Mouse (Mus musculus) liver, embryonic 14.5 days (tissue): ENCODE measurements around the gene Rmnd5b. TPM values are rescaled to one million over a fixed set of nuclear protein-coding genes. Genes with fewer than 3 reads are reported as not detected.
"Not testable (repeated sequence)": the region's sequence is repeated elsewhere in the genome, so short reads cannot be mapped to it uniquely, and the experiment has no call there.

Experiments used
- ATAC-seq: fragments of 200-750 bp; cut with Nextera tagmentation; 2 replicates; pipeline ENCODE4 v1.8.0; 2017; ENCODE audit warnings: moderate number of reproducible peaks, mild to moderate bottlenecking, moderate library complexity; ENCODE audit not compliant: insufficient read depth
- DNase-seq, 3 experiments: peaks; one replicate each; pipeline ENCODE4 v3.0.0-alpha.2; 2012 to 2013; ENCODE audit warnings: low read depth in 3 of 3, low spot score in 3 of 3
- H3K27ac ChIP-seq: fragments of 300-500 bp; sonication (generic); 2 replicates; pipeline ENCODE4 v1.5.1; 2014; ENCODE audit warnings: moderate library complexity, mild to moderate bottlenecking, control low read depth, inconsistent platforms
- H3K27me3 ChIP-seq: fragments of 300-500 bp; sonication (generic); 2 replicates; pipeline ENCODE4 v1.6.1; 2014; ENCODE audit warnings: mild to moderate bottlenecking, low read length, moderate library complexity; ENCODE audit not compliant: control insufficient read depth, insufficient read depth
- H3K36me3 ChIP-seq: fragments of 300-500 bp; sonication (generic); replicated peaks from 2 replicates; pipeline ENCODE4 v1.6.1; 2014; ENCODE audit warnings: low read depth; ENCODE audit not compliant: control insufficient read depth, insufficient read depth
- H3K4me1 ChIP-seq, 2 experiments: fragments of 200-500 bp in 1 of 2; fragments of 300-500 bp in 1 of 2; sonication (generic) in 1 of 2; replicated peaks; 2 replicates each; pipeline ENCODE4 v1.6.1; 2012 to 2014; ENCODE audit warnings: antibody characterized with exemption in 1 of 2, inconsistent platforms in 1 of 2, low read length in 1 of 2; ENCODE audit not compliant: control insufficient read depth in 2 of 2, insufficient read depth in 2 of 2
- H3K4me2 ChIP-seq: fragments of 300-500 bp; sonication (generic); 2 replicates; pipeline ENCODE4 v1.6.1; 2014; ENCODE audit warnings: low read depth, mild to moderate bottlenecking, control low read depth, moderate library complexity
- H3K4me3 ChIP-seq, 2 experiments: fragments of 200-500 bp in 1 of 2; fragments of 300-500 bp in 1 of 2; sonication (generic) in 1 of 2; 2 replicates each; pipeline ENCODE4 v1.5.1; 2012 to 2014; ENCODE audit warnings: low read depth in 2 of 2, low read length in 2 of 2, mild to moderate bottlenecking in 2 of 2, control low read depth in 1 of 2, inconsistent platforms in 1 of 2, moderate library complexity in 1 of 2; ENCODE audit not compliant: insufficient read depth in 1 of 2
- H3K9ac ChIP-seq: fragments of 300-500 bp; sonication (generic); replicated peaks from 2 replicates; pipeline ENCODE4 v1.6.1; 2014; ENCODE audit warnings: mild to moderate bottlenecking, control low read depth, moderate library complexity
- H3K9me3 ChIP-seq: fragments of 300-500 bp; sonication (generic); 2 replicates; pipeline ENCODE4 v1.6.1; 2016; ENCODE audit warnings: low read length, mixed read lengths; ENCODE audit not compliant: control insufficient read depth
- CTCF ChIP-seq: IDR thresholded peaks from 2 replicates; pipeline ENCODE4 v1.5.1; 2016; ENCODE audit warnings: antibody characterized with exemption, low read depth, control low read depth
- EP300 ChIP-seq: IDR thresholded peaks from 2 replicates; pipeline ENCODE4 v1.6.1; 2016; ENCODE audit warnings: antibody characterized with exemption, low read depth
- WGBS: fragments of 180-500 bp; shearing (Covaris S2); extraction: QIAGEN DNeasy Blood & Tissue Kit; methylation state at CpG from one replicate; pipeline ENCODE4 v1.1.7; 2014; ENCODE audit not compliant: insufficient replicate concordance; 5-methylcytosine and 5-hydroxymethylcytosine counted together
- polyA plus RNA-seq, 2 experiments: library from polyadenylated mRNA; depleted of rRNA in 1 of 2; stranded (reverse) in 1 of 2; unstranded in 1 of 2; fragments of >200 nt; fragmentation: Nextera tagmentation in 1 of 2; extraction: Ambion mirVana in 1 of 2; gene quantifications; 2 replicates each; pipeline versions ENCODE4 v1.2.1 to v1.2.3; 2012 to 2014

Gene Rmnd5b
- polyA plus RNA-seq, 2 experiments: 15.2 to 19.0 TPM

GRCm38 (mm10) chr11:51617693-51618092 is 18.0 kb downstream of the Rmnd5b start:
- peaks cover 6 to 25% of the 10 kb centered on the region in 2 experiments for H3K4me1 ChIP-seq
- 3% methylated on average over 4 of the region's 4 CpGs for WGBS
- no peak overlapping the region for H3K27ac ChIP-seq
- ATAC-seq (no peak), DNase-seq (peak in 1 of 3 experiments; percentile 53)
- H3K4me2 ChIP-seq: no peak overlapping the region
- no peaks in the 10 kb centered on the region for H3K9me3 ChIP-seq
- H3K27me3 ChIP-seq: no peaks in the 10 kb centered on the region
- H3K36me3 ChIP-seq: peaks cover 5% of the 10 kb centered on the region
- no peak overlapping the region for H3K9ac ChIP-seq
- no peak overlapping the region for H3K4me3 ChIP-seq
- peak; percentile 89 for TF ChIP-seq CTCF
- TF ChIP-seq EP300: no peak

GRCm38 (mm10) chr11:51616113-51616512 is 19.6 kb downstream of the Rmnd5b start:
- Histone ChIP-seq H3K4me3 (peak overlapping the region; percentile 60 to 74), H3K9ac (peak overlapping the region; percentile 95), H3K4me2 (peak overlapping the region; percentile 97), H3K27ac (peak overlapping the region; percentile 84), H3K4me1 (peaks cover 6 to 19% of the 10 kb centered on the region in 2 experiments)
- 78% methylated on average over 7 of the region's 7 CpGs for WGBS
- H3K27me3 ChIP-seq, H3K36me3 ChIP-seq, DNase-seq, H3K9me3 ChIP-seq, ATAC-seq: not testable (repeated sequence)

- Histone ChIP-seq H3K4me2 (peak overlapping the region; percentile 97), H3K9ac (peak overlapping the region; percentile 95), H3K36me3 (no peaks in the 10 kb centered on the region), H3K9me3 (no peaks in the 10 kb centered on the region), H3K4me1 (peaks cover 6 to 16% of the 10 kb centered on the region in 2 experiments), H3K27me3 (no peaks in the 10 kb centered on the region), H3K4me3 (peak overlapping the region; percentile 60 to 74), H3K27ac (peak overlapping the region; percentile 84)
- TF ChIP-seq CTCF: no peak
- TF ChIP-seq EP300: no peak
- under 1% methylated on average over 14 of the region's 14 CpGs for WGBS
- peak; percentile 76 to 81 (median 77) for DNase-seq
- peak; percentile 76 for ATAC-seq
Measured at GRCm38 (mm10) chr11:51615601-51616000, 20.1 kb downstream of the Rmnd5b start.

- peak overlapping the region; percentile 95 for H3K9ac ChIP-seq
- H3K27ac ChIP-seq: peak overlapping the region; percentile 84
- TF ChIP-seq CTCF (no peak), EP300 (no peak)
- no peaks in the 10 kb centered on the region for H3K27me3 ChIP-seq
- ATAC-seq: no peak
- H3K9me3 ChIP-seq: no peaks in the 10 kb centered on the region
- peak overlapping the region; percentile 60 to 74 for H3K4me3 ChIP-seq
- 31% methylated on average over 7 of the region's 7 CpGs for WGBS
- H3K36me3 ChIP-seq: no peaks in the 10 kb centered on the region
- H3K4me2 ChIP-seq: peak overlapping the region; percentile 97
- peaks cover 6 to 14% of the 10 kb centered on the region in 2 experiments for H3K4me1 ChIP-seq
- no peak for DNase-seq
Measured at GRCm38 (mm10) chr11:51615129-51615528, 20.6 kb downstream of the Rmnd5b start.

- Histone ChIP-seq H3K4me3 (no peak overlapping the region), H3K4me2 (no peak overlapping the region), H3K4me1 (peaks cover 13 to 21% of the 10 kb centered on the region in 2 experiments), H3K9ac (no peak overlapping the region), H3K27ac (no peak overlapping the region), H3K36me3 (no peaks in the 10 kb centered on the region), H3K27me3 (no peaks in the 10 kb centered on the region), H3K9me3 (no peaks in the 10 kb centered on the region)
- TF ChIP-seq EP300 (no peak), CTCF (no peak)
- ATAC-seq (no peak), DNase-seq (no peak)
- WGBS: 76% methylated on average over 8 of the region's 8 CpGs
Measured at GRCm38 (mm10) chr11:51614256-51614655, 21.4 kb downstream of the Rmnd5b start.

- H3K4me1 ChIP-seq: peaks cover 23% of the 10 kb centered on the region in 2 experiments
- H3K9ac ChIP-seq: not testable (repeated sequence)
Measured at GRCm38 (mm10) chr11:51609940-51610339, 25.8 kb downstream of the Rmnd5b start.

More at GRCm38 (mm10) chr11:51609940-51610339, 25.8 kb downstream of the Rmnd5b start:
- WGBS: 42% methylated on average over 5 of the region's 5 CpGs
- H3K9me3 ChIP-seq, H3K27me3 ChIP-seq, H3K36me3 ChIP-seq, DNase-seq, ATAC-seq, H3K4me3 ChIP-seq: not testable (repeated sequence)
- Histone ChIP-seq H3K27ac (peak overlapping the region; percentile 77), H3K4me2 (peak overlapping the region; percentile 59)
